Mouse (Mus musculus) liver, embryonic 12.5 days (tissue): ENCODE measurements around the gene Ccdc80. TPM values are rescaled to one million over a fixed set of nuclear protein-coding genes. Genes with fewer than 3 reads are reported as not detected.

Experiments used
- ATAC-seq: fragments of 200-750 bp; cut with Nextera tagmentation; 2 replicates; pipeline ENCODE4 v1.8.0; 2017; ENCODE audit warnings: moderate number of reproducible peaks, mild to moderate bottlenecking, moderate library complexity
- H3K27ac ChIP-seq: fragments of 300-500 bp; sonication (generic); 2 replicates; pipeline ENCODE4 v1.5.1; 2016; ENCODE audit warnings: mild to moderate bottlenecking
- H3K27me3 ChIP-seq: fragments of 300-500 bp; sonication (generic); replicated peaks from 2 replicates; pipeline ENCODE4 v1.6.1; 2016; ENCODE audit warnings: mild to moderate bottlenecking, moderate library complexity
- H3K36me3 ChIP-seq: fragments of 300-500 bp; sonication (generic); 2 replicates; pipeline ENCODE4 v1.6.1; 2016; ENCODE audit warnings: mild to moderate bottlenecking, moderate library complexity
- H3K4me1 ChIP-seq: fragments of 300-500 bp; sonication (generic); 2 replicates; pipeline ENCODE4 v1.6.1; 2016
- H3K4me2 ChIP-seq: fragments of 300-500 bp; sonication (generic); 2 replicates; pipeline ENCODE4 v1.6.1; 2016; ENCODE audit warnings: mild to moderate bottlenecking, moderate library complexity
- H3K4me3 ChIP-seq: fragments of 300-500 bp; sonication (generic); 2 replicates; pipeline ENCODE4 v1.5.1; 2016; ENCODE audit warnings: mild to moderate bottlenecking, moderate library complexity
- H3K9ac ChIP-seq: fragments of 300-500 bp; sonication (generic); 2 replicates; pipeline ENCODE4 v1.6.1; 2016; ENCODE audit warnings: mild to moderate bottlenecking, moderate library complexity
- H3K9me3 ChIP-seq: fragments of 300-500 bp; sonication (generic); replicated peaks from 2 replicates; pipeline ENCODE4 v1.6.1; 2016; ENCODE audit warnings: mild to moderate bottlenecking, moderate library complexity
- WGBS: fragments of 180-500 bp; shearing (Covaris S2); methylation state at CpG from one replicate; pipeline ENCODE4 v1.1.7; 2016; ENCODE audit not compliant: insufficient replicate concordance; 5-methylcytosine and 5-hydroxymethylcytosine counted together
- polyA plus RNA-seq: library from polyadenylated mRNA; unstranded; fragments of >200 nt; fragmentation: Nextera tagmentation; extraction: Ambion mirVana; gene quantifications from 2 replicates; pipeline ENCODE4 v1.2.1, GENCODE M21; 2016

Gene Ccdc80
- 10.9 and 12.2 TPM in 2 replicates for polyA plus RNA-seq

DNA sequence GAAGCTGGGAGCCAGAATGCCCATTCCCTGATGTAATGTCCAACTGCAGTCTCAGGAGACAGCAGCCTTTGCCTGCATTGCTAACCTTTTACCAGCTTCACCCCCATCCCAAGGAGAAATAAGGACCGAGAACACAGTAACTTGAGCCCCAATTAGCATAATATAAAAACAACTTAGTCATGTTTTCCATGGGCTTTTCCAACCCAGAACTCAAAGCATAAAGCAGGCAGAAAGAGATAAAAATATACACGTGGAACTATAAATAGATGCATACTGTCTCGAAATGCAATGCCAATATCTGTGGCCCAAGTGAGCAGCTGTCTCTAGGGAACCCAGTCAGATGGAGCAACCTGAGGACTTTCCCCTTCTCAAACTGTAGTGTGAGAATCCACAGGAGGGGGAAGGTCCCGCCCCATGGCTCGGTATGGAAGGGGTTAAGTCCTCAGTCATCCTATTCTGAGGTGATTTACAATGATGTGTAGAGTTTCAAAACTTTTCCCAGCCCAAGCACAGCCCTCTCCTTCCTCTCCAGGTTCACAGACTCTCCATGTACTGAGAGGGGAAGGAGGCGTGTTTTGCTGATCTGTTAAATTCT lies at the start of gene Ccdc80:
Ccdc80 (plus strand) TSS at position 266 of the 595 bp plus-strand sequence.
- no peaks in the 10 kb centered on the region for H3K36me3 ChIP-seq
- H3K27me3 ChIP-seq: no peaks in the 10 kb centered on the region
- WGBS: 25% methylated on average over 6 of the region's 6 CpGs
- no peak within 1 kb of the TSS; the same call in 1 of the 2 replicates for H3K27ac ChIP-seq
- H3K9me3 ChIP-seq: no peaks in the 10 kb centered on the region
- no peak for ATAC-seq
- peak within 1 kb of the TSS; percentile 31 for H3K4me3 ChIP-seq
- H3K4me2 ChIP-seq: peak within 1 kb of the TSS; percentile 37
- no peak within 1 kb of the TSS for H3K9ac ChIP-seq
- H3K4me1 ChIP-seq: peaks cover 7% of the 10 kb centered on the region; the same call in 1 of the 2 replicates

DNA sequence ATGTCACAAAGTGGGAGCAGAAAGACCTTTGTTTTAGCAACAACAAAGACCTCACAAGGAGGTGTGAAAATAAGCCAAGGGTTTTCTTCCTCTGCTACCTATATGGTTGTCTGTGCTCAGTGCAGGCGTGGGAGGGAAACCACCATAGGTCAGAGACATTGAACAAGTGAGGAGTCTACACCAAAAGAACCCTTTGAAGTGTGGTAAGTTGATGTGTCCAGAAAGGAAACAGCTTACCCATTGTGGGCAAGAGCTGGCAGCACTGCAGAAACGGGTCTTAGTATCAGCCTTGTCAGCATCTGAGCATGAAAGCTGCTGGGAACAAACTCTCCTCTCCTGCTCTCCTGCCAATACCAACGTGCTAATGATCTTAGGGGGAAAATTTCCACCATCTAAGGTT lies 48.4 kb upstream of the Ccdc80 start:
- Histone ChIP-seq H3K4me2 (no peak overlapping the region), H3K9me3 (no peaks in the 10 kb centered on the region), H3K4me1 (no peaks in the 10 kb centered on the region), H3K9ac (no peak overlapping the region), H3K36me3 (no peaks in the 10 kb centered on the region), H3K4me3 (no peak overlapping the region), H3K27me3 (no peaks in the 10 kb centered on the region), H3K27ac (no peak overlapping the region)
- WGBS: 15% methylated on average over 3 of the region's 3 CpGs
- ATAC-seq: no peak

DNA sequence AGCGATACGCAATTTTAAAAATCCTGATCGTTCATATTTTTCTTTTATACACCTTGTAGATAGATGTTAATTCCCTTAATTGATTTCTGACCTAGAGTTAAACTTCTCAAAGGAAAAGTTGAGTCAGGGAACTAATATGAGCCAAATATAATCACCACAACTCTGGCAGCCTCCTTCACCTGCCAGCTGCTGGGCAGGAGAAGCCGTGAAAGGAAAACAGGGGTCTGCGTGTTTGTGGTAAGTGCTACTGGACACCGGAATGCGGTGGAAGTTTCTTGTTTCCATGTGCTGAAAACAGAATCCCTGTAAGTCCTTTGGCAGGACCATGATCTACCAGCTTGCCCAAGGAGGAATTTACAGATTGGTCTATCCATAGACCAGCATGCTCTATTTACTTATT lies 36.0 kb upstream of the Ccdc80 start:
- Histone ChIP-seq H3K36me3 (no peaks in the 10 kb centered on the region), H3K9ac (no peak overlapping the region), H3K4me2 (no peak overlapping the region), H3K27me3 (no peaks in the 10 kb centered on the region), H3K27ac (no peak overlapping the region), H3K4me3 (no peak overlapping the region), H3K4me1 (no peaks in the 10 kb centered on the region), H3K9me3 (no peaks in the 10 kb centered on the region)
- 88% methylated on average over 7 of the region's 7 CpGs for WGBS
- no peak for ATAC-seq

- no peak overlapping the region for H3K9ac ChIP-seq
- 61% methylated on average over 4 of the region's 4 CpGs for WGBS
- H3K27me3 ChIP-seq: no peaks in the 10 kb centered on the region
- H3K36me3 ChIP-seq: no peaks in the 10 kb centered on the region
- H3K4me3 ChIP-seq: no peak overlapping the region
- no peak overlapping the region for H3K27ac ChIP-seq
- H3K9me3 ChIP-seq: no peaks in the 10 kb centered on the region
- H3K4me2 ChIP-seq: no peak overlapping the region
- H3K4me1 ChIP-seq: no peaks in the 10 kb centered on the region
- no peak for ATAC-seq
Observed at GRCm38 (mm10) chr16:45057922-45058321, 35.3 kb upstream of the Ccdc80 start.

DNA sequence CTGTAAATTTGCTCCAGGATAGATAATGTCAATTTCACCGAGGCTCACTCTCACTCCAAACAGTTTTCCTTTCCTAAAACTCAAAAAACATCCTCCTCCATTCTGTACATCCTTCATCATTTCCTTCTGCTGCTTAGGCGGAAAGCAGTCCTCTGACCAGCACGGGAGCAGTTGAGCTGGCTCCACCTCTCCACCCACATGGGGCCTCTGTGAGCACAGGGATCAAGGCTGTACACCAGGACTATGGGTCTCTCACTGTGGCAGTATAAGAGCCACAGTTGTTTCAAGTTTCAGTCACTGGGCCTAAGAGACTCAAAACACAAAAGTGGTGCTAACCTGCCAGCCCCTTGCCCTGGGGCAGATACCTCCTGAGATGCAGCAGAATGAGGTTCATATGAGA lies 32.1 kb upstream of the Ccdc80 start:
- Histone ChIP-seq H3K4me1 (no peaks in the 10 kb centered on the region), H3K9ac (no peak overlapping the region), H3K36me3 (no peaks in the 10 kb centered on the region), H3K27ac (no peak overlapping the region), H3K27me3 (no peaks in the 10 kb centered on the region), H3K9me3 (no peaks in the 10 kb centered on the region), H3K4me3 (no peak overlapping the region), H3K4me2 (no peak overlapping the region)
- 46% methylated on average over 3 of the region's 3 CpGs for WGBS
- ATAC-seq: no peak

- ATAC-seq: no peak
- 71% methylated on average over 8 of the region's 8 CpGs for WGBS
- no peaks in the 10 kb centered on the region for H3K27me3 ChIP-seq
Observed at GRCm38 (mm10) chr16:45070383-45071083, 22.7 kb upstream of the Ccdc80 start.

GRCm38 (mm10) chr16:45071424-45071823 lies 21.8 kb upstream of the Ccdc80 start:
- no peaks in the 10 kb centered on the region for H3K36me3 ChIP-seq
- no peaks in the 10 kb centered on the region for H3K4me1 ChIP-seq
- H3K9me3 ChIP-seq: no peaks in the 10 kb centered on the region
- no peak overlapping the region for H3K4me3 ChIP-seq
- H3K4me2 ChIP-seq: no peak overlapping the region
- no peak overlapping the region for H3K27ac ChIP-seq
- H3K27me3 ChIP-seq: no peaks in the 10 kb centered on the region
- no peak for ATAC-seq
- no peak overlapping the region for H3K9ac ChIP-seq
- 71% methylated on average over 2 of the region's 2 CpGs for WGBS

More at GRCm38 (mm10) chr16:45070383-45071083, 22.7 kb upstream of the Ccdc80 start:
- Histone ChIP-seq H3K27ac (no peak overlapping the region), H3K9me3 (no peaks in the 10 kb centered on the region), H3K4me1 (no peaks in the 10 kb centered on the region), H3K4me3 (no peak overlapping the region), H3K9ac (no peak overlapping the region), H3K4me2 (no peak overlapping the region), H3K36me3 (no peaks in the 10 kb centered on the region)

DNA sequence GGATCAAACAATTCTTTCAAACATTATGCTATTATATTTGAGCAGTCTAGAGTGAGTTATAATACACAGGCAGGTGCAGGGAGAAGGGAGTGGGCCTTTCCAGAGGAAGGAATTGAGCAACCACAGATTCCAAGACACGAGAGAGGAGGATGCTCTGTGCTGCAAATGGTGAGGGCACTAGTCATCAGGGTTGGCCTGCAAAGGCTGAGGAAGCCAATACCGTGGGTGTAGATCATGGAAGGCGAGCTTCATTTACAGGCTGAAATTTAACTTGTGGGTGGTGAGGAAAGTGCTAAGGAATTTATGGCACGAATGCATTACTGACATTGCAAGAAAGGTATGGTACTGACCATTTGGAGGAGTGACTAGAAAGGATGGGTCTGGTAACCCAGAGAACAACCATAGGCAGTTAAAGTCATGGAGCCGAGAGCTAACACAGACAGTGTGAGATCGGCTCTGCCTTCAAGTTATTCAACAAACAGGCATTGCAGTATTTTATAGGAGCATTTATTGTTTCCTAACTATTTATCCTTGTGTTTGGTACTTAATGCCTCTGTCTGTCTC lies 15.6 kb upstream of the Ccdc80 start:
- H3K9ac ChIP-seq: no peak overlapping the region
- WGBS: 77% methylated on average over 6 of the region's 6 CpGs
- no peaks in the 10 kb centered on the region for H3K4me1 ChIP-seq
- H3K4me2 ChIP-seq: no peak overlapping the region
- no peak overlapping the region for H3K27ac ChIP-seq
- no peaks in the 10 kb centered on the region for H3K36me3 ChIP-seq
- no peak for ATAC-seq
- no peaks in the 10 kb centered on the region for H3K27me3 ChIP-seq
- no peaks in the 10 kb centered on the region for H3K9me3 ChIP-seq
- no peak overlapping the region for H3K4me3 ChIP-seq

- Histone ChIP-seq H3K27ac (no peak overlapping the region), H3K27me3 (no peaks in the 10 kb centered on the region), H3K9ac (no peak overlapping the region), H3K9me3 (no peaks in the 10 kb centered on the region), H3K4me3 (no peak overlapping the region), H3K4me2 (no peak overlapping the region), H3K36me3 (no peaks in the 10 kb centered on the region), H3K4me1 (no peaks in the 10 kb centered on the region)
- 71% methylated on average over 2 of the region's 2 CpGs for WGBS
- ATAC-seq: no peak
Observed at GRCm38 (mm10) chr16:45079322-45079721, 13.9 kb upstream of the Ccdc80 start.

DNA sequence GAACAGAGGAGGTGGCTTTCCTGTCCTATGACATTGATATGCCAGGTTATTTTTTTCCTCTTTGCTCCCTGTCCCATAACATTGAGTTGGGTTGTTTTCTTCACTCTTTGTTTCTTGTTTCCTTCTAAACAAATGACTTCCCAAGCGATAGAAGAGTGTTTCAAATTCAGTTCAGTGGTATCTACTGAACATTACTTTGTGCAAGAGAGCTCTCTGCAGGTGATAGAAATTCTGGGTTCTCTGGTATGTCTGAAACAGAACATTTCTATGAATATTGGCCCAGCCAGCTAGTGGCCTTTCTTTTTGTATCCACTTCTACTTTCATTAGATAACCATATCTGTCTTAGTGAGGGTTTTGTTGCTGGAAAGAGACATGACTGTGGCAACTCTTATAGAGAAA lies 4.4 kb upstream of the Ccdc80 start:
- H3K9ac ChIP-seq: no peak overlapping the region
- H3K4me1 ChIP-seq: peaks cover 4% of the 10 kb centered on the region; the same call in 1 of the 2 replicates
- ATAC-seq: no peak
- no peaks in the 10 kb centered on the region for H3K9me3 ChIP-seq
- H3K27ac ChIP-seq: no peak overlapping the region
- H3K27me3 ChIP-seq: no peaks in the 10 kb centered on the region
- no peak overlapping the region for H3K4me3 ChIP-seq
- no peak overlapping the region for H3K4me2 ChIP-seq
- WGBS: 55% methylated on average over 1 of the region's 1 CpGs
- H3K36me3 ChIP-seq: no peaks in the 10 kb centered on the region

DNA sequence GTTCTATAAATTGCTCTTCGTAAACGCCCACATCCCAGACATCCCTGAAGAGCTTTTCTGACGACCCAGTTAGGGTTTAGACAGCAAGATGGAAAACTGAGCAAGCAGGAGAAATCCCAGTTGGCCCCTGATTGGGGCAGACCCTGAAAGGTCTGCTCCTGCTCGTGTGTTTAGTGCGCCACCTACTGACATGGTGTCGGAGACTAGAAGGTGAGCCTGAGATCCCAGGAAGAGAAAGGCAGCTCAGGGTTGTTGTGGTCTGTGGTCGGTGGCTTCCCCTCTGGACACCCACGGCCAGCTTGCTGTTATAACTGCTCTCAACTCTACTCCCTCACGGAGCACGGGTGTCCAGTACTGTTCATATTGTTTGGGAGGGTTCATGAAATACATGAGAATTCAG lies 3.2 kb upstream of the Ccdc80 start:
- no peaks in the 10 kb centered on the region for H3K27me3 ChIP-seq
- no peak overlapping the region for H3K27ac ChIP-seq
- no peak for ATAC-seq
- no peaks in the 10 kb centered on the region for H3K36me3 ChIP-seq
- H3K4me2 ChIP-seq: peak overlapping the region; percentile 45
- H3K4me3 ChIP-seq: no peak overlapping the region
- H3K9ac ChIP-seq: no peak overlapping the region
- 6% methylated on average over 10 of the region's 10 CpGs for WGBS
- H3K9me3 ChIP-seq: no peaks in the 10 kb centered on the region
- peaks cover 4% of the 10 kb centered on the region; the same call in 1 of the 2 replicates for H3K4me1 ChIP-seq

GRCm38 (mm10) chr16:45094136-45094756 lies 1.0 kb downstream of the Ccdc80 start:
- no peak overlapping the region; the same call in 1 of the 2 replicates for H3K27ac ChIP-seq
- 16% methylated on average over 9 of the region's 9 CpGs for whole genome bisulfite sequencing
- peak overlapping the region; percentile 37 for H3K4me2 ChIP-seq
- no peak for ATAC-seq
- no peaks in the 10 kb centered on the region for H3K9me3 ChIP-seq
- peak overlapping the region; percentile 31 for H3K4me3 ChIP-seq
- H3K9ac ChIP-seq: no peak overlapping the region
- peaks cover 7% of the 10 kb centered on the region; the same call in 1 of the 2 replicates for H3K4me1 ChIP-seq
- no peaks in the 10 kb centered on the region for H3K27me3 ChIP-seq
- no peaks in the 10 kb centered on the region for H3K36me3 ChIP-seq
